Mouse (Mus musculus) gastrocnemius, adult 2 months (tissue): ENCODE measurements around the gene Helz2. TPM values are rescaled to one million over a fixed set of nuclear protein-coding genes. Genes with fewer than 3 reads are reported as not detected.

Source experiments
- DNase-seq: peaks from one replicate; pipeline ENCODE4 v3.0.0; 2022
- H3K27ac ChIP-seq: fragments of 200-600 bp; 2 replicates; pipeline ENCODE4 v1.8.1; 2022; ENCODE audit warnings: mild to moderate bottlenecking
- H3K4me3 ChIP-seq: fragments of 200-600 bp; 2 replicates; pipeline ENCODE4 v1.8.1; 2022; ENCODE audit warnings: mild to moderate bottlenecking, moderate library complexity
- CTCF ChIP-seq: fragments of 200-600 bp; IDR thresholded peaks from 2 replicates; pipeline ENCODE4 v1.8.1; 2022; ENCODE audit warnings: antibody characterized with exemption, mild to moderate bottlenecking, moderate library complexity
- intact Hi-C: fragments of 180-260 bp; cut with DNase I; formaldehyde crosslinking; loops from one replicate; pipeline ENCODE4 v1.15.1; 2025
- total RNA-seq, 2 experiments: library from RNA; stranded (reverse); gene quantifications; 2 replicates each; pipeline ENCODE4 v1.2.3; 2021

The Helz2 gene
- total RNA-seq, 2 experiments from 2014 or later: 2.8 to 4.9 TPM

GRCm38 (mm10) chr2:181266839-181267238 is 25.0 kb upstream of the Helz2 start:
- no peak for TF ChIP-seq CTCF
- DNase-seq: no peak
- intact Hi-C loops: no loop called here
- H3K27ac ChIP-seq: no peak overlapping the region
- no peak overlapping the region for H3K4me3 ChIP-seq

DNA sequence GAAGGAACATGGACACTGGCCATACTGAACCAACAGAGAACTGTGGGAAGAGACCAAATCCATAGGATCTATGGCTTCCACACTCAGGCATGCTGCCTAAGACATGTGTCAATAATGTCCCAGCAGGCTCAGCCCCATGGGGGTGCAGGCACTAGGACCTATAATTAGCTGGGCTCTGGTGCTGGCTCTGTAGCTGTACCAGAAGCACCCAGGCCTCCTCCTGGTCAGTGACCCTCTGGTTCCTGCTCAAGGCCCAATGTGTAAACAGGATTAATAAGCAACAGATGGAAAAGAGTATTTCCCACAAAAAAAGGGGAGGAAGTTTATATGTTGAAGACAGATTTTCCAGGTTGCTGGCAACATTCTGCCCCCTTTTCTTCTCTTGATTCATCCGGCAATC is 11.4 kb upstream of the Helz2 start:
- intact Hi-C loops: no loop called here
- TF ChIP-seq CTCF: no peak
- H3K4me3 ChIP-seq: no peak overlapping the region

GRCm38 (mm10) chr2:181251841-181252240 is 10.0 kb upstream of the Helz2 start:
- intact Hi-C loops: no loop called here
- no peak for DNase-seq
- no peak overlapping the region for H3K27ac ChIP-seq
- H3K4me3 ChIP-seq: no peak overlapping the region
- TF ChIP-seq CTCF: no peak

More for the DNA sequence above, 11.4 kb upstream of the Helz2 start:
- DNase-seq: no peak
- H3K27ac ChIP-seq: no peak overlapping the region

DNA sequence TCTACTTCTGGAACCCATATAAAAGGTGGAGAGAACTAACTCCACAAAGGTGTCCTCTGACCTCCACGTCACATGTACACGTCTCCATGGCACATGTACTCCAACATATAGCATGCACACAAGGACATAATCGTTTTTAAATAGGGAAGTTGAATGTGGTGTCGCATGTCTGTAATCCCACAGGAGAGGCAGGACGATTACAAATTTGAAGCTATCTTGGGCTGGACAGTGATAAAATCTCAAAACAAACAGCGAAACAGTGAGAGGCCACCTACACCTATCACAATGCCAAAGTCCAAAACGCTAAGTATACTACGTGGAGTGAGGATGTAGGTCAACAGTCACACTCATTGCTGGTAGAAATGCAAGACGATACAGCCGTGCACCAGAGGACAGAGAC is 7.4 kb upstream of the Helz2 start:
- DNase-seq: no peak
- Histone ChIP-seq H3K4me3 (no peak overlapping the region), H3K27ac (no peak overlapping the region)
- intact Hi-C loops: loop anchor here (10.0 kb wide), 1 partner anchor 64 kb away; the partner anchor contains the start of gene Ppdpf
- TF ChIP-seq CTCF: no peak

- Histone ChIP-seq H3K4me3 (no peak overlapping the region), H3K27ac (no peak overlapping the region)
- intact Hi-C loops: loop anchor here (10.0 kb wide), 1 partner anchor 60 kb away; the partner anchor contains the start of gene Ppdpf
- TF ChIP-seq CTCF: no peak
- DNase-seq: no peak
Measured at GRCm38 (mm10) chr2:181245031-181245430, 3.2 kb upstream of the Helz2 start.

- intact Hi-C loops: loop anchor here (10.0 kb wide), 1 partner anchor 59 kb away; the partner anchor contains the start of gene Ppdpf
- no peak for TF ChIP-seq CTCF
- H3K27ac ChIP-seq: peak overlapping the region; percentile 66
- DNase-seq: peak; percentile 62
- H3K4me3 ChIP-seq: peak overlapping the region; percentile 51
Measured at GRCm38 (mm10) chr2:181243706-181244394, 2.0 kb upstream of the Helz2 start.

DNA sequence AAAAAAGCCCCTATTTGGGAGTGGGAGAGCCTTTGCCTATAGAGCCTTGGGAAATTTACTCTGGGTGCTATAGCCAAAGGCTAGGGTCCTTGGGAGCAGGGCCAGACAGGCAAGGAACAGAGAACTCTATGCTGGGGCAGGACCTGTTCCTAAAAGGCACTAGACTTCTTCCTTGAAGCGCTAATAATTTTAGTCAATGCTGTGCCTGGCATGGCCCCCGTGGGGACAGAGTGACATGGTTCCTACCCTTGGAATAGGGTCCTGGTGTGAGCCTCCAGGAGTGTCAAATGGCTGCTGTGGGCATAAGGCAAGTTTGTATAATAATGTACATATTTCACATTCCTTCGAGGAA is 463 bp upstream of the Helz2 start:
- Histone ChIP-seq H3K27ac (peak overlapping the region; percentile 91), H3K4me3 (peak overlapping the region; percentile 76)
- DNase-seq: no peak
- TF ChIP-seq CTCF: no peak
- intact Hi-C loops: loop anchor here (10.0 kb wide), 1 partner anchor 57 kb away; the partner anchor contains the start of gene Ppdpf

- Histone ChIP-seq H3K27ac (peak overlapping the region; percentile 91), H3K4me3 (peak overlapping the region; percentile 76)
- intact Hi-C loops: loop anchor here (10.0 kb wide), 1 partner anchor 56 kb away; the partner anchor contains the start of gene Ppdpf
- TF ChIP-seq CTCF: no peak
- DNase-seq: no peak
Measured at GRCm38 (mm10) chr2:181240806-181241440, 904 bp downstream of the Helz2 start.

GRCm38 (mm10) chr2:181239261-181239660 is 2.6 kb downstream of the Helz2 start:
- no peak for DNase-seq
- Histone ChIP-seq H3K4me3 (peak overlapping the region; percentile 76), H3K27ac (no peak overlapping the region)
- intact Hi-C loops: no loop called here
- TF ChIP-seq CTCF: no peak

- no peak for TF ChIP-seq CTCF
- no peak for DNase-seq
- no peak overlapping the region for H3K27ac ChIP-seq
- intact Hi-C loops: no loop called here
- H3K4me3 ChIP-seq: peak overlapping the region; percentile 76
Measured at GRCm38 (mm10) chr2:181238861-181239260, 3.0 kb downstream of the Helz2 start.

DNA sequence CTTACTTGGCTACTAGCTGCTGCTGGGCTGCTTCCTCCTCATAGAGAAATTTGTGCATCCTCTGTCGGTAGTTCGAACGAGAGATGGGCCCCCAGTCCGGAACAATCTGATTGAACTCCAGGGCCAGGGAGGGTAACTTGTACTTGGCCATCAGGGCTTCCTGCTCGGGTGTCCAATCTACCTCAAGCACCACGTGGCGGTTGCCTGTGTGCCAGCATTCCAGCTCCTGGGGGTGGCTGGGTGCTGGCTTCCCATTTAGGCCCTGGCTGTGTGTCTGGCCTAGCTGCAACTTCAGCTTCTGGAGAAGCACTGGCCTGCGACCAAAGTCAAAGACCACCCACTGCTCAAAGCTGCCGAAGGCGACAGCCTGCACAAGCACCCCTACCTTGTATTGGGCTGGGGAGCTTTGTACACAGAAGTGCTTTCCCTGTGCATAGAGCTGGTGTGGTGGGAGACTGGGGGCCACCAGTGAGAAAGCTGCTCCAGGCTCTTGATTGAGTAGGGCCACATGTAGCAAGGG is 3.7 kb downstream of the Helz2 start:
- Histone ChIP-seq H3K27ac (no peak overlapping the region), H3K4me3 (no peak overlapping the region)
- DNase-seq: no peak
- no peak for TF ChIP-seq CTCF
- intact Hi-C loops: no loop called here

DNA sequence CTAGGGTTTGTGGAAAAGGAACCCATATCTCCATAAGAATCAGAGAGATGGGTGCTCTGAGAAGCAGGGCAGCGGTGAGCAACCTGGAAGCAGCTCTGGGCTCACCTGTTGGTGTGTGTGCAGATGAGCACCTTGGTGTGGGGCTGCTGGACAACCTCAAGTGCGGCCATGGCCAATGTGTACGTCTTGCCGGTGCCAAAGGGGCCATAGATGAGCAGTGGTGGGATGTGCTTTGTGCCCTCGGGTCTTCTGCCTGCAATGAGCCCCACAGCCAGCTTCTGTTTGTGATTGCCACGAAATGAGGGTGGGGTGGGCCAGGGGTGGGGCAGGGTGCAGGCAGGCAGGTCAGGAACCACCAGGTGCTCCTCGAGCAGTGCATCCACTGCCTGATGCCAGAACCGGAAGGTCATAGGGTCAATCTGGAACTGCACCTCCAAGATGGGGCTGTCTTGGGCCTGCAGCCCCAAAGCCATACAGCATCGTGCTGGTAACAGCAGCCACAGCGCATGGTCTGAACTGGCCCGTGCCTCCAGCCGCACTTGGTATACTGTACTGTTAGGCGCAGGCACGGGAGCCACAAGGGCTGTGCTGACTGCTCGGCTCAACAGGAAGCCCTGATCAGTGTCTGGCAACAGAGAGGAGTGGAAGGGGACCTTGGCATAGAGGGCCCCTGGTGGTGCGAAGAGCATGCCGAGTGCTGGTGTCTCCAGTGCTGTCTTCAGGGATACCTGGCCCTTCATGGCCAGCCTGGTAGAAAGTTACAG is 4.4 kb downstream of the Helz2 start:
- DNase-seq: no peak
- no peak for TF ChIP-seq CTCF
- intact Hi-C loops: no loop called here
- no peak overlapping the region for H3K27ac ChIP-seq
- H3K4me3 ChIP-seq: no peak overlapping the region
